Mouse (Mus musculus) embryonic facial prominence, embryonic 14.5 days (tissue): ENCODE results near the gene Atg10. TPM values are rescaled to one million over a fixed set of nuclear protein-coding genes. Genes with fewer than 3 reads are reported as not detected.
A peak's percentile ranks its signal among the peaks of the same experiment; 100 is the strongest.
"Not testable (repeated sequence)": the region's sequence is repeated elsewhere in the genome, so short reads cannot be mapped to it uniquely, and the experiment has no call there.

Experiments used
- ATAC-seq: fragments of 200-750 bp; cut with Nextera tagmentation; 2 replicates; pipeline ENCODE4 v1.8.0; 2017; ENCODE audit warnings: low read depth, moderate number of reproducible peaks, moderate TSS enrichment
- DNase-seq: peaks from one replicate; pipeline ENCODE4 v3.0.0-alpha.2; 2015; ENCODE audit warnings: low spot score
- H3K27ac ChIP-seq: fragments of 300-500 bp; sonication (generic); replicated peaks from 2 replicates; pipeline ENCODE4 v1.5.1; 2014; ENCODE audit warnings: low read depth, mild to moderate bottlenecking, low read length, moderate library complexity
- H3K27me3 ChIP-seq: fragments of 300-500 bp; sonication (generic); replicated peaks from 2 replicates; pipeline ENCODE4 v1.6.1; 2014; ENCODE audit warnings: low read length; ENCODE audit not compliant: control insufficient read depth, insufficient read depth
- H3K36me3 ChIP-seq: fragments of 300-500 bp; sonication (generic); 2 replicates; pipeline ENCODE4 v1.6.1; 2014; ENCODE audit warnings: low read length, mixed read lengths; ENCODE audit not compliant: control insufficient read depth, insufficient read depth
- H3K4me1 ChIP-seq: fragments of 300-500 bp; sonication (generic); 2 replicates; pipeline ENCODE4 v1.6.1; 2014; ENCODE audit warnings: antibody characterized with exemption, low read length; ENCODE audit not compliant: control insufficient read depth, insufficient read depth
- H3K4me2 ChIP-seq: fragments of 300-500 bp; sonication (generic); 2 replicates; pipeline ENCODE4 v1.6.1; 2014; ENCODE audit warnings: low read depth, mild to moderate bottlenecking, low read length, moderate library complexity, mixed read lengths
- H3K4me3 ChIP-seq: fragments of 300-500 bp; sonication (generic); 2 replicates; pipeline ENCODE4 v1.5.1; 2014; ENCODE audit warnings: low read depth, mild to moderate bottlenecking, low read length
- H3K9ac ChIP-seq: fragments of 300-500 bp; sonication (generic); 2 replicates; pipeline ENCODE4 v1.6.1; 2014; ENCODE audit warnings: low read depth, mild to moderate bottlenecking, low read length, moderate library complexity, mixed read lengths
- H3K9me3 ChIP-seq: fragments of 300-500 bp; sonication (generic); 2 replicates; pipeline ENCODE4 v1.6.1; 2016; ENCODE audit warnings: low read length; ENCODE audit not compliant: control insufficient read depth
- WGBS: fragments of 180-500 bp; shearing (Covaris S2); extraction: QIAGEN DNeasy Blood & Tissue Kit; methylation state at CpG from one replicate; pipeline ENCODE4 v1.1.7; 2014; 5-methylcytosine and 5-hydroxymethylcytosine counted together
- polyA plus RNA-seq: library from polyadenylated mRNA; unstranded; fragments of >200 nt; fragmentation: Nextera tagmentation; extraction: Ambion mirVana; gene quantifications from 2 replicates; pipeline ENCODE4 v1.2.1, GENCODE M21; 2014

Atg10 gene
- 14.5 and 17.9 TPM in 2 replicates for polyA plus RNA-seq

GRCm38 (mm10) chr13:91223587-91224437, at the start of gene Atg10:
Atg10 (minus strand) TSS chr13:91223968.
- peak within 1 kb of the TSS; percentile 62 for H3K4me3 ChIP-seq
- H3K27me3 ChIP-seq, result no peaks in the 10 kb centered on the region
- DNase-seq (peak; percentile 94), ATAC-seq (peak; percentile 98)
- peak within 1 kb of the TSS; percentile 68 for H3K4me2 ChIP-seq
- H3K27ac ChIP-seq, result peak within 1 kb of the TSS; percentile 91
- peak within 1 kb of the TSS; percentile 82 for H3K9ac ChIP-seq
- 0 out of 2 replicates have a peak, but pooled peaks cover 9% of the 10 kb centered on the region for H3K4me1 ChIP-seq
- no peaks in the 10 kb centered on the region for H3K9me3 ChIP-seq
- WGBS, result 2% methylated on average over 23 of the region's 55 CpGs
- H3K36me3 ChIP-seq, result no peaks in the 10 kb centered on the region

GRCm38 (mm10) chr13:91252406-91252805, 28.6 kb upstream of the Atg10 start:
- 85% methylated on average over 3 of the region's 3 CpGs for WGBS
- no peak overlapping the region for H3K4me3 ChIP-seq

GRCm38 (mm10) chr13:91251636-91252035, 27.9 kb upstream of the Atg10 start:
- Histone ChIP-seq H3K4me1 (no peaks in the 10 kb centered on the region), H3K36me3 (no peaks in the 10 kb centered on the region), H3K4me2 (no peak overlapping the region), H3K9me3 (no peaks in the 10 kb centered on the region), H3K4me3 (no peak overlapping the region), H3K27me3 (no peaks in the 10 kb centered on the region), H3K27ac (no peak overlapping the region), H3K9ac (no peak overlapping the region)
- ATAC-seq (no peak), DNase-seq (no peak)
- WGBS, result 76% methylated on average over 1 of the region's 1 CpGs

More at GRCm38 (mm10) chr13:91252406-91252805, 28.6 kb upstream of the Atg10 start:
- Histone ChIP-seq H3K27ac (no peak overlapping the region), H3K36me3 (no peaks in the 10 kb centered on the region), H3K27me3 (no peaks in the 10 kb centered on the region), H3K4me1 (no peaks in the 10 kb centered on the region), H3K9me3 (no peaks in the 10 kb centered on the region), H3K4me2 (no peak overlapping the region), H3K9ac (no peak overlapping the region)
- no peak for ATAC-seq
- DNase-seq, result no peak

DNA sequence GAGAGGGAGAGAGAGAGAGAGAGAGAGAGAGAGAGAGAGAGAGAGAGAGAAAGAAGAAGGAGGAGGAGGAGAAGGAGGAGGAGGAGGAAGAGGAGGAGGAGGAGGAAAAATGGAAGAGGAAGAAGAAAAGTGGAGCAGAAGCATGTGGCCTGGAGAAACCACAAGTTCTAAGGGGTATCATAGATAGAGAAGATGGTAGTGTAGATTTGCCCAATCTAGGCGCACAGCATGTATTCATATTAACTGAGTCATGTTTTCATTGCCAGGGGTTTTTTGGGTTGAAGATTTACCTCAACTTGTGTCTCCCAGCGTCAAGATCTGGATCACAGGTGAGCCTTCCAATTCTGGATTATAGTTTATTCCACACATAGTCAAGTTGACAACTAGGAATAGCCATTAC, 26.3 kb upstream of the Atg10 start:
- not testable (repeated sequence) for H3K27me3 ChIP-seq, H3K4me1 ChIP-seq, H3K36me3 ChIP-seq, H3K9me3 ChIP-seq, H3K4me3 ChIP-seq, H3K27ac ChIP-seq, DNase-seq, H3K4me2 ChIP-seq, ATAC-seq, H3K9ac ChIP-seq
- WGBS, result 96% methylated on average over 2 of the region's 2 CpGs

DNA sequence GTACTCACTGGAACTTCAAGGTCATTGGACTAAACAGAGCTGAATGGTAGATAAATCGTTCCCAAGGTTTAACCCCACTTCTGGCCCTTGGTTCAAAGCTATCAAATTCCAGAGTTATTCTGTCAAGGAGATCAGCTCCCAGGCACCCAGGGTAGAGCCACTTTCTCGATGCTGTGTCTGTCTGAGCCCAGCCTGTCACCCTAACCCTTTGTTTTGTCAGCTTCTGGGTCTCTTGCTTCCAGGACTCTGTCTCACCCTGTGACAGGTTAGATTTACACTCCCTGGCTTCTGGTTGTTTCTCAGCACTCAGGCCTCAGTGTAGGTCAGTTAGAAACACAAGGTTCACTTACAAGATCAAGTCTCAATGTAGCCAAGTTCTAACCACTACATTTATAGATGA, 22.7 kb upstream of the Atg10 start:
- Histone ChIP-seq H3K27ac (no peak overlapping the region), H3K9me3 (no peaks in the 10 kb centered on the region), H3K4me2 (no peak overlapping the region), H3K9ac (no peak overlapping the region), H3K27me3 (no peaks in the 10 kb centered on the region), H3K36me3 (no peaks in the 10 kb centered on the region), H3K4me3 (no peak overlapping the region), H3K4me1 (no peaks in the 10 kb centered on the region)
- DNase-seq (no peak), ATAC-seq (no peak)
- WGBS, result 44% methylated on average over 2 of the region's 2 CpGs

- no peaks in the 10 kb centered on the region for H3K27me3 ChIP-seq
- DNase-seq (peak; percentile 51), ATAC-seq (no peak)
- no peak overlapping the region for H3K4me2 ChIP-seq
- no peak overlapping the region for H3K4me3 ChIP-seq
- no peak overlapping the region for H3K9ac ChIP-seq
- no peak overlapping the region for H3K27ac ChIP-seq
- H3K36me3 ChIP-seq, result no peaks in the 10 kb centered on the region
- H3K4me1 ChIP-seq, result no peaks in the 10 kb centered on the region
- no peaks in the 10 kb centered on the region for H3K9me3 ChIP-seq
- WGBS, result 61% methylated on average over 3 of the region's 3 CpGs
Observed at GRCm38 (mm10) chr13:91237976-91238375, 14.2 kb upstream of the Atg10 start.

GRCm38 (mm10) chr13:91236884-91237283, 13.1 kb upstream of the Atg10 start:
- no peak for DNase-seq
- Histone ChIP-seq H3K4me3 (no peak overlapping the region), H3K9ac (no peak overlapping the region), H3K27me3 (no peaks in the 10 kb centered on the region), H3K27ac (no peak overlapping the region), H3K4me1 (no peaks in the 10 kb centered on the region), H3K9me3 (no peaks in the 10 kb centered on the region), H3K36me3 (no peaks in the 10 kb centered on the region), H3K4me2 (no peak overlapping the region)
- 70% methylated on average over 2 of the region's 2 CpGs for WGBS
- no peak for ATAC-seq

DNA sequence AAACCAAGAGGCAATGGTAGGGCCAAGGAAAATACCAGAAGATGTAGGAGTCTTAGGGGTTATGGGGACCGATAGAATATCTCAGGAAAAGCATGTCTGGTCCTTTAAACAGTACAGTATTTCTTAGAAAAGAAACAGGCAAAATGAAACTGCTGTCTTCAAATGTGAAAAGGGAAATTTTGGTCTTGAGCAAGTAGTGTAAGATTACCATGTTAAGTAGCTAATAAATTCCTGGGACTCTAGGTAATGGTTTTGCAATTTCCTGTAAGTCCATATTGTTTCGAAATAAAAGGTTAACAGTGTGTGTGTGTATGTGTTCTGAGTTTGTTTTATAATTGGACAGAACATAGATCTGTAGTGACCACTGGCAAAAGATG, 658 bp upstream of the Atg10 start:
- Histone ChIP-seq H3K36me3 (no peaks in the 10 kb centered on the region), H3K9me3 (no peaks in the 10 kb centered on the region), H3K4me1 (0 out of 2 replicates have a peak, but pooled peaks cover 9% of the 10 kb centered on the region), H3K27ac (peak overlapping the region; percentile 91), H3K9ac (peak overlapping the region; percentile 82), H3K27me3 (no peaks in the 10 kb centered on the region), H3K4me2 (peak overlapping the region; percentile 68), H3K4me3 (peak overlapping the region; percentile 62)
- DNase-seq (no peak), ATAC-seq (no peak)
- WGBS, result 63% methylated on average over 2 of the region's 2 CpGs

DNA sequence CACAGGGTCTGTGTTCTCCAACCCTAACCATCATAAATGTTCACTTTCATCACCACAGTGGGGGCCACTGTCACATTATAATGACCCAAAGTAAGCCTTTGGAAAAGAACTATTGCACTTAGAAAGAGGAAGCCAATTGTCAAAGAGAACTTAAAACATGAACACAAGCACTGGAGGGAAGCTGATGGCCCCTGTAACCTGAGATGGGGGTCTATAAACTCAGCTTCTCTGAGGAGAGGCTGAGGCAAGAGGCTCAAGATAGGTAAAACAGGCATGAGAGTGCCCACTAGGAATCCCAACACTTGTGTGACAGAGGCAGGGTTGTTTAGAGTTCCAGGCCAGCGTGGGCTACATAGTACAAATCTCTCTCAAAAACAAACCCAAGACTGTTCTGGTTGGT, 705 bp downstream of the Atg10 start:
- ATAC-seq (no peak), DNase-seq (no peak)
- Histone ChIP-seq H3K4me3 (peak overlapping the region; percentile 62), H3K9me3 (no peaks in the 10 kb centered on the region), H3K9ac (no peak overlapping the region), H3K27me3 (no peaks in the 10 kb centered on the region), H3K4me1 (0 out of 2 replicates have a peak, but pooled peaks cover 9% of the 10 kb centered on the region), H3K4me2 (peak overlapping the region; percentile 68), H3K27ac (peak overlapping the region; percentile 91), H3K36me3 (no peaks in the 10 kb centered on the region)
- WGBS, result 70% methylated on average over 1 of the region's 1 CpGs
